Mouse (Mus musculus): ENCODE measurements at regions not wholly inside any gene's neighbourhood (a gene's known extent, or its start where the extent isn't known, plus 50 kb on each side); places are given as distances from the start of the nearest gene placed in this dataset.

DNA sequence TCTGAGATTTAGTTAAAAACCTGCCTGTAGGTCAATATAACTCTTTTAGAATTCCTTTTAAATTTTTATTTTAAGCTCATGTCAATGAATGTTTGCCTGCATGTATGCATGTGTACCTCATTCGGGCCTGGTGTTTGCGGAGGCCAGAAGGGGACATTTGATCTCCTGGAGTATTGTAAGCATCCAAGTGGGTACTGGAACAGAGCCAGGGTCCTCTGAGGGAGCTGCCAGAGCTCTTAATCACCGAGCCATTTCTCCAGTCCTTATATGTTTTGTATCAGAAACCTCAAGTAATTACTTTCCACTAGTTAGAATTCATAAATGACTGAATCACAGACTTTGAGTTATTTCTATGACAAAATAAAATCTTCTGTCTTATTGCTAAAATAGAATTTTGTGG lies 152.0 kb downstream of the Cdca7 start:
- TF ChIP-seq POLR2A (IDR thresholded peaks at IDR 0.05; ENCODE audit: low read depth, low read length), result no peak
- no peak for TF ChIP-seq CTCF (IDR thresholded peaks at IDR 0.05; ENCODE audit: extremely low read depth, insufficient read length, insufficient replicate concordance, low read depth, low read length)

All from small intestine, adult 2 months (tissue).